Mouse (Mus musculus): Measurements from ENCODE around the gene Apobec2. TPM values are rescaled to one million over a fixed set of nuclear protein-coding genes. Genes with fewer than 3 reads are reported as not detected.

Gene Apobec2
- polyA plus RNA-seq, 1 experiment from 2014 or later = 1.3 TPM

GRCm38 (mm10) chr17:48402751-48403150 is 30.0 kb downstream of the Apobec2 start:
- no peak overlapping the region for H3K4me2 ChIP-seq
- WGBS = 87% methylated on average over 3 of the region's 3 CpGs
- H3K36me3 ChIP-seq (ENCODE audit: insufficient read depth) = peaks cover 34% of the 10 kb centered on the region
- no peaks in the 10 kb centered on the region for H3K27me3 ChIP-seq (ENCODE audit: insufficient read depth, low read length)
- peaks cover under 1% of the 10 kb centered on the region; the same call in 1 of the 2 replicates for H3K4me1 ChIP-seq (ENCODE audit: insufficient read depth)
- H3K4me3 ChIP-seq (ENCODE audit: low read depth, low read length) = no peak overlapping the region
- H3K27ac ChIP-seq (ENCODE audit: low read depth) = no peak overlapping the region
- H3K9me3 ChIP-seq (ENCODE audit: low read depth, low read length) = no peaks in the 10 kb centered on the region
- TF ChIP-seq CTCF (IDR thresholded peaks at IDR 0.05; ENCODE audit: low read depth) = no peak
- DNase-seq (no peak), ATAC-seq (ENCODE audit: insufficient read depth) (no peak)
- no peak overlapping the region for H3K9ac ChIP-seq

GRCm38 (mm10) chr17:48401710-48402109 is 31.0 kb downstream of the Apobec2 start:
- no peaks in the 10 kb centered on the region for H3K27me3 ChIP-seq (ENCODE audit: insufficient read depth, low read length)
- peaks cover 43% of the 10 kb centered on the region for H3K36me3 ChIP-seq (ENCODE audit: insufficient read depth)
- H3K4me1 ChIP-seq (ENCODE audit: insufficient read depth) = no peaks in the 10 kb centered on the region; the same call in 1 of the 2 replicates
- H3K9me3 ChIP-seq (ENCODE audit: low read depth, low read length) = no peaks in the 10 kb centered on the region
- no peak for TF ChIP-seq CTCF (IDR thresholded peaks at IDR 0.05; ENCODE audit: low read depth)
- 86% methylated on average over 4 of the region's 4 CpGs for WGBS
- H3K4me2 ChIP-seq = no peak overlapping the region
- H3K9ac ChIP-seq = no peak overlapping the region
- no peak overlapping the region for H3K27ac ChIP-seq (ENCODE audit: low read depth)
- ATAC-seq (ENCODE audit: insufficient read depth) = no peak
- H3K4me3 ChIP-seq (ENCODE audit: low read depth, low read length) = no peak overlapping the region
- DNase-seq = no peak

- Histone ChIP-seq H3K9ac (no peak overlapping the region), H3K27me3 (ENCODE audit: insufficient read depth, low read length) (no peaks in the 10 kb centered on the region), H3K4me1 (ENCODE audit: insufficient read depth) (no peaks in the 10 kb centered on the region), H3K36me3 (ENCODE audit: insufficient read depth) (peaks cover 95% of the 10 kb centered on the region), H3K27ac (ENCODE audit: low read depth) (no peak overlapping the region), H3K4me2 (no peak overlapping the region), H3K4me3 (ENCODE audit: low read depth, low read length) (no peak overlapping the region), H3K9me3 (ENCODE audit: low read depth, low read length) (no peaks in the 10 kb centered on the region)
- WGBS = 89% methylated on average over 3 of the region's 3 CpGs
- no peak for ATAC-seq (ENCODE audit: insufficient read depth)
- DNase-seq = no peak
- no peak for TF ChIP-seq CTCF (IDR thresholded peaks at IDR 0.05; ENCODE audit: low read depth)
Measured at GRCm38 (mm10) chr17:48392616-48393015, 40.1 kb downstream of the Apobec2 start.

GRCm38 (mm10) chr17:48391446-48391845 is 41.3 kb downstream of the Apobec2 start:
- Histone ChIP-seq H3K27me3 (ENCODE audit: insufficient read depth, low read length) (no peaks in the 10 kb centered on the region), H3K4me1 (ENCODE audit: insufficient read depth) (no peaks in the 10 kb centered on the region), H3K9ac (no peak overlapping the region), H3K9me3 (ENCODE audit: low read depth, low read length) (no peaks in the 10 kb centered on the region), H3K4me2 (no peak overlapping the region), H3K36me3 (ENCODE audit: insufficient read depth) (peaks cover 98% of the 10 kb centered on the region), H3K4me3 (ENCODE audit: low read depth, low read length) (no peak overlapping the region), H3K27ac (ENCODE audit: low read depth) (no peak overlapping the region)
- DNase-seq (no peak), ATAC-seq (ENCODE audit: insufficient read depth) (no peak)
- TF ChIP-seq CTCF (IDR thresholded peaks at IDR 0.05; ENCODE audit: low read depth) = no peak
- WGBS = 90% methylated on average over 5 of the region's 5 CpGs

- Histone ChIP-seq H3K36me3 (ENCODE audit: insufficient read depth) (peaks cover 89% of the 10 kb centered on the region), H3K4me2 (no peak overlapping the region), H3K27me3 (ENCODE audit: insufficient read depth, low read length) (no peaks in the 10 kb centered on the region), H3K4me3 (ENCODE audit: low read depth, low read length) (no peak overlapping the region), H3K27ac (ENCODE audit: low read depth) (no peak overlapping the region), H3K9me3 (ENCODE audit: low read depth, low read length) (no peaks in the 10 kb centered on the region), H3K9ac (no peak overlapping the region), H3K4me1 (ENCODE audit: insufficient read depth) (no peaks in the 10 kb centered on the region)
- no peak for DNase-seq
- ATAC-seq (ENCODE audit: insufficient read depth) = no peak
- TF ChIP-seq CTCF (IDR thresholded peaks at IDR 0.05; ENCODE audit: low read depth) = no peak
- WGBS = 92% methylated on average over 5 of the region's 5 CpGs
Measured at GRCm38 (mm10) chr17:48389442-48389841, 43.3 kb downstream of the Apobec2 start.

- 91% methylated on average over 2 of the region's 2 CpGs for WGBS
- DNase-seq (no peak), ATAC-seq (ENCODE audit: insufficient read depth) (no peak)
- H3K36me3 ChIP-seq (ENCODE audit: insufficient read depth) = peaks cover 81% of the 10 kb centered on the region
- no peak overlapping the region for H3K4me2 ChIP-seq
- no peak for TF ChIP-seq CTCF (IDR thresholded peaks at IDR 0.05; ENCODE audit: low read depth)
- H3K9ac ChIP-seq = no peak overlapping the region
- no peak overlapping the region for H3K27ac ChIP-seq (ENCODE audit: low read depth)
- no peak overlapping the region for H3K4me3 ChIP-seq (ENCODE audit: low read depth, low read length)
- H3K9me3 ChIP-seq (ENCODE audit: low read depth, low read length) = no peaks in the 10 kb centered on the region
- no peaks in the 10 kb centered on the region for H3K4me1 ChIP-seq (ENCODE audit: insufficient read depth)
- H3K27me3 ChIP-seq (ENCODE audit: insufficient read depth, low read length) = no peaks in the 10 kb centered on the region
Measured at GRCm38 (mm10) chr17:48388666-48389065, 44.1 kb downstream of the Apobec2 start.

- Histone ChIP-seq H3K27ac (ENCODE audit: low read depth) (no peak overlapping the region), H3K9me3 (ENCODE audit: low read depth, low read length) (no peaks in the 10 kb centered on the region), H3K4me3 (ENCODE audit: low read depth, low read length) (no peak overlapping the region), H3K4me1 (ENCODE audit: insufficient read depth) (no peaks in the 10 kb centered on the region), H3K27me3 (ENCODE audit: insufficient read depth, low read length) (no peaks in the 10 kb centered on the region), H3K36me3 (ENCODE audit: insufficient read depth) (peaks cover 53% of the 10 kb centered on the region), H3K4me2 (no peak overlapping the region), H3K9ac (no peak overlapping the region)
- no peak for TF ChIP-seq CTCF (IDR thresholded peaks at IDR 0.05; ENCODE audit: low read depth)
- ATAC-seq (ENCODE audit: insufficient read depth) (0 out of 2 replicates have a peak, but pooled peaks have one; percentile 24), DNase-seq (no peak)
- 70% methylated on average over 2 of the region's 2 CpGs for WGBS
Measured at GRCm38 (mm10) chr17:48385786-48386461, 46.8 kb downstream of the Apobec2 start.
